Mouse (Mus musculus): ENCODE measurements at regions not wholly inside any gene's neighbourhood (a gene's known extent, or its start where the extent isn't known, plus 50 kb on each side); places are given as distances from the start of the nearest gene placed in this dataset.
"Not testable (repeated sequence)": the region's sequence is repeated elsewhere in the genome, so short reads cannot be mapped to it uniquely, and the experiment has no call there.

- no peak for DNase-seq
These were observed 105.7 kb downstream of the Mrpl39 start for GRCm38 (mm10) chr16:84629868-84630267.

DNA sequence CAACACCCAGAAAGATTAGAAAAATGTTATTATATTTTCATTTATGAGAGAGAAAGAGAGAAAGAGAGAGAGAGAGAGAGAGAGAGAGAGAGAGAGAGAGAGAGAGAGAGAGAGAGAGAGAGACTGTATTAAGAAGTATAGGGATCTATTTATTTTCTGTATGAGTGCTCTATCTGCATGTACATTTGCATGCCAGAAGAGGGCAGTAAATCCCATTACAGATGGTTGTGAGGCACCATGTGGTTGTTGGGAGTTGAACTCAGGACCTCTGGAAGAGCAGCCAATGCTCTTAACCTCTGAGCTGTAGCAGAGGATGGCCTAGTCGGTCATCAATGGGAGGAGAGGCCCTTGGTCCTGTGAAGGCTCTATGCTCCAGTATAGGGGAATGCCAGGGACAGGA is 91.1 kb downstream of the Mrpl39 start:
- DNase-seq: not testable (repeated sequence)

GRCm38 (mm10) chr16:84646172-84646684 is 89.3 kb downstream of the Mrpl39 start:
- no peak for DNase-seq

DNA sequence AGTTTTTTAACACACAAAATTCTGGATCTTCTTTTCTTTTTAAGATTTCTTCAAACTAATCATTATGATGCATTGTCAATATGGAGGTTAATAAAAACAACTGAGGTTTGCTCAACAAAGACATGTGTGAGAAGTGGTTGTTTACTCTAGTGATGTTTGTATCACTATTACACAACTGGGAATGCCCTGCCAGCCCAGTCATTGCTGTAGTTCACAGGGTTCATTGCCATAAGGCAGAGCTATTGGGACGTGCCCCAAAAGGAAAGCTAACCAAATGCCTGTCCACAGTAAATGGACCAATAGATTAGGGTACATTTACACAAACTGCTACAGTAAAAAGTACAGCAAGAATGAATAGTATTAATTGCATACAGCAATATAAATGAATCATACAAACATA is 84.9 kb downstream of the Mrpl39 start:
- no peak for DNase-seq

DNA sequence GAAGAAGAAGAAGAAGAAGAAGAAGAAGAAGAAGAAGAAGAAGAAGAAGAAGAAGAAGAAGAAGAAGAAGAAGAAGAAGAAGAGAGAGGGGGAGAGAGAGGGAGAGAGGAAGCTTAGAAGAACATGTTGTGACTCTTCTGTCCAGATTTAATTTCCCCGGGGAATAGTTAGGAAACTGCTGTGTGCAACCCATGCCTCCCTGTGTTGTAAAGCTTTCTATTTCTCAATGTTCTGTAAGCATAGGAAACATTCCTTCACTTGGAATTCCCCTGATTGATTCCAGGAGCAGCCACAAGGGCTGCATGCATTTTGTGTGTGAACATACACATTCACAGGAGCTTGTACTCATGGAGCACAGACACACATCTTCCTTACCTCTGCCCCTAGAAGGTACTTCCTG is 81.7 kb downstream of the Mrpl39 start:
- no peak for DNase-seq

GRCm38 (mm10) chr16:84661879-84662278 is 73.7 kb downstream of the Mrpl39 start:
- no peak for DNase-seq

GRCm38 (mm10) chr16:84663581-84663980 is 72.0 kb downstream of the Mrpl39 start:
- DNase-seq: no peak

Measured in thymus, postnatal 25 days (tissue).